Mouse (Mus musculus) embryonic facial prominence, embryonic 15.5 days (tissue): Measurements from ENCODE around the gene Cdk8. TPM values are rescaled to one million over a fixed set of nuclear protein-coding genes. Genes with fewer than 3 reads are reported as not detected.

Source experiments
- ATAC-seq: fragments of 200-750 bp; cut with Nextera tagmentation; 2 replicates; pipeline ENCODE4 v1.8.0; 2017; ENCODE audit warnings: low read depth, moderate TSS enrichment; ENCODE audit not compliant: insufficient number of reproducible peaks, low FRiP score, low TSS enrichment
- H3K27ac ChIP-seq: fragments of 300-500 bp; sonication (generic); replicated peaks from 2 replicates; pipeline ENCODE4 v1.5.1; 2015; ENCODE audit warnings: mild to moderate bottlenecking, inconsistent platforms
- H3K27me3 ChIP-seq: fragments of 300-500 bp; sonication (generic); 2 replicates; pipeline ENCODE4 v1.6.1; 2015; ENCODE audit warnings: inconsistent platforms
- H3K36me3 ChIP-seq: fragments of 300-500 bp; sonication (generic); 2 replicates; pipeline ENCODE4 v1.6.1; 2015; ENCODE audit warnings: mild to moderate bottlenecking, inconsistent platforms
- H3K4me1 ChIP-seq: fragments of 300-500 bp; sonication (generic); 2 replicates; pipeline ENCODE4 v1.6.1; 2015; ENCODE audit warnings: inconsistent platforms
- H3K4me2 ChIP-seq: fragments of 300-500 bp; sonication (generic); replicated peaks from 2 replicates; pipeline ENCODE4 v1.6.1; 2015; ENCODE audit warnings: mild to moderate bottlenecking, inconsistent platforms
- H3K4me3 ChIP-seq: fragments of 300-500 bp; sonication (generic); replicated peaks from 2 replicates; pipeline ENCODE4 v1.5.1; 2015; ENCODE audit warnings: mild to moderate bottlenecking, inconsistent platforms
- H3K9ac ChIP-seq: fragments of 300-500 bp; sonication (generic); 2 replicates; pipeline ENCODE4 v1.6.1; 2015; ENCODE audit warnings: inconsistent platforms
- H3K9me3 ChIP-seq: fragments of 300-500 bp; sonication (generic); replicated peaks from 2 replicates; pipeline ENCODE4 v1.6.1; 2016; ENCODE audit warnings: inconsistent platforms
- WGBS: fragments of 180-500 bp; shearing (Covaris S2); methylation state at CpG from one replicate; pipeline ENCODE4 v1.1.7; 2015; 5-methylcytosine and 5-hydroxymethylcytosine counted together
- polyA plus RNA-seq: library from polyadenylated mRNA; unstranded; fragments of >200 nt; fragmentation: Nextera tagmentation; extraction: Ambion mirVana; gene quantifications from 2 replicates; pipeline ENCODE4 v1.2.1, GENCODE M21; 2015

Cdk8 gene
- polyA plus RNA-seq, 1 experiment from 2014 or later, result 16.2 TPM

DNA sequence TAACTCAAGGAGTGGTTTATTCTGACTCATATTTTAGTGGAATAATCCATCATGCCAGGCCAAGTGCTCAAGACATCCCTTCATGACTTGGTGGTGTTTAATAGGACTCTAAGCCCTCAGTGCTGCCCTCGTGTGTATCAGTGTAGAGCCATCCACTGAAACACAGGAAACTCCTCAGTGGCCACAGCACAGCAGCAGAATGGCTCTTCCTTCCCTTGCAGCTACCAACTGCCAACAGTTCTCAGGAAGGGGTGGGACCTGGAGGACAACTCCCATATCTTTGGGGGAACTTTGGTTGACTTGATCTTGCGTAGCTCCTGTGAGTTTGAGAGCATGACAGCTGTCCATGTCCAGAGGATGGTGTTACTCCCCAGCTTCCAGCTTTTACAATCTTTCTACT is 27.1 kb upstream of the Cdk8 start:
- Histone ChIP-seq H3K36me3 (peaks cover 70% of the 10 kb centered on the region), H3K4me1 (no peaks in the 10 kb centered on the region), H3K4me3 (no peak overlapping the region), H3K27me3 (no peaks in the 10 kb centered on the region), H3K9ac (no peak overlapping the region), H3K4me2 (no peak overlapping the region), H3K27ac (no peak overlapping the region), H3K9me3 (no peaks in the 10 kb centered on the region)
- ATAC-seq, result no peak
- WGBS, result 81% methylated on average over 2 of the region's 2 CpGs

DNA sequence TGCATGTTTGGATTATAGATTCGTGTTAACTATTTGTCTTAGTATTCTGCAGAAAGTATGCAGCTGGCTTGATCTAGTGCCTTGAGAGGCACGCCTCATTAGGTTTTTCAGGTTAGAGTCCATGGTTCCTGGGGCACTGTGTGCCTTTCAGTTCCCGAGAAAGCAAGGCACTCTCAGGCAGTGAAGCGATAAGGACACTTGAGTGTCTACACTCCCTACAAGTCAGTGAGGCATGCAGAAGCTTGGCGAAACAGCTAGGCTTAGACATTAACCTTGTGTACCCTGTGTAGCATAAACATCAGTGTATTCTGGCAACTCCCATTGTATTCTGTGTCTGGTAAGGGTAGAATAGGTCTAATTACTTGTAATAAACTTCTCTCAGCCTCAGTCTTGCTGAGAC is 25.5 kb upstream of the Cdk8 start:
- Histone ChIP-seq H3K4me2 (no peak overlapping the region), H3K9me3 (no peaks in the 10 kb centered on the region), H3K4me1 (no peaks in the 10 kb centered on the region), H3K36me3 (peaks cover 80% of the 10 kb centered on the region), H3K27ac (no peak overlapping the region), H3K4me3 (no peak overlapping the region), H3K9ac (no peak overlapping the region), H3K27me3 (no peaks in the 10 kb centered on the region)
- ATAC-seq, result no peak
- WGBS, result 92% methylated on average over 5 of the region's 5 CpGs

DNA sequence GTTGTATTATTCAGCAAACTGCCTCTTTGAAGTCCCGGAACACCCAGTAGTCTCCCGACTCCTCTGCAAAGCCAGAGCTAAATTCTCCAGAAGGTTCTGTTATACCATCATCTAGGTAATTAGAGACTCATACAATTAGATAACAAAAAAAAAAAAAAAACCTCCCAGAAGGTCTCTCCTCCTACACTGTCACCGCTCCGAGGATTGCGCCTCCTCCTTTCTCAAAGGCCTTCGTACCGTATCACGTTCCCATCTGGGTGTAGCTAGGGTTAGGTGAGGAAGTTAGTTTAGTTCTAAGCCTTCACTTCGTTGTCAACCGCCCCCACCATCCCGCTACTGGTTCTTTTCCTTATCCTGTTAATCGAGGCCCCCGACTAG is 10.5 kb upstream of the Cdk8 start:
- Histone ChIP-seq H3K9me3 (no peaks in the 10 kb centered on the region), H3K36me3 (peaks cover 30% of the 10 kb centered on the region), H3K27me3 (no peaks in the 10 kb centered on the region), H3K4me1 (0 out of 2 replicates have a peak, but pooled peaks cover 10% of the 10 kb centered on the region), H3K9ac (peak overlapping the region; percentile 51; the same call in 1 of the 2 replicates), H3K4me3 (peak overlapping the region; percentile 77), H3K4me2 (peak overlapping the region; percentile 62), H3K27ac (peak overlapping the region; percentile 98)
- ATAC-seq, result peak; percentile 45
- WGBS, result 6% methylated on average over 13 of the region's 13 CpGs

GRCm38 (mm10) chr5:146220879-146221714 is 9.9 kb upstream of the Cdk8 start, which contains the start of gene Rnf6:
Gene Rnf6 (minus strand): TSS chr5:146221555.
- peak within 1 kb of the TSS; percentile 66 for H3K9ac ChIP-seq
- peak; percentile 99 for ATAC-seq
- H3K4me1 ChIP-seq, result 0 out of 2 replicates have a peak, but pooled peaks cover 10% of the 10 kb centered on the region
- H3K4me2 ChIP-seq, result peak within 1 kb of the TSS; percentile 62
- peak within 1 kb of the TSS; percentile 77 for H3K4me3 ChIP-seq
- H3K27ac ChIP-seq, result peak within 1 kb of the TSS; percentile 98
- H3K27me3 ChIP-seq, result no peaks in the 10 kb centered on the region
- under 1% methylated on average over 67 of the region's 67 CpGs for WGBS
- H3K9me3 ChIP-seq, result no peaks in the 10 kb centered on the region
- peaks cover 24% of the 10 kb centered on the region for H3K36me3 ChIP-seq

DNA sequence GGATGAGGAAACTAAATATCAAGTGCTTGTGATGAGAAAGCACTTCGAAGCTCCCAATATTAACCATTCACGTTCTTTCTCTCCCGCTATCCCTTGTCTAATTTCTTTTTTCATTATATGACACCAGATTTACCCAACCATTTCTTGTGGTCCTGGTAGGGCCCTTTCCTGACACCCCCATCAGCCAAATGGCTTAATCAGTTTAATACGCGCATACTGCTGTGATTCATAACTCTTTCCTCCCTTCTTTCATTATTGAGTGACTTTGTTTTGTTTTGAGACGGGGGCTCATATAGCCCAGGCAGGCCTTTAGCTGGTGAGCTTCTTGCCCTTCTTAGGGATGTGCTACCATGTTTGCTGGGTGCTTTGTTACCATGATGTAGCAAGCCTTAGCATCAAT is 9.3 kb upstream of the Cdk8 start:
- H3K27ac ChIP-seq, result peak overlapping the region; percentile 98
- H3K4me2 ChIP-seq, result peak overlapping the region; percentile 62
- H3K36me3 ChIP-seq, result peaks cover 20% of the 10 kb centered on the region
- 20% methylated on average over 6 of the region's 6 CpGs for WGBS
- no peaks in the 10 kb centered on the region for H3K9me3 ChIP-seq
- H3K9ac ChIP-seq, result peak overlapping the region; percentile 66
- H3K27me3 ChIP-seq, result no peaks in the 10 kb centered on the region
- H3K4me1 ChIP-seq, result 0 out of 2 replicates have a peak, but pooled peaks cover 10% of the 10 kb centered on the region
- ATAC-seq, result no peak
- H3K4me3 ChIP-seq, result peak overlapping the region; percentile 77

- no peak overlapping the region for H3K4me2 ChIP-seq
- no peaks in the 10 kb centered on the region for H3K27me3 ChIP-seq
- H3K36me3 ChIP-seq, result peaks cover 6% of the 10 kb centered on the region; the same call in 1 of the 2 replicates
- WGBS, result 65% methylated on average over 5 of the region's 5 CpGs
- H3K9me3 ChIP-seq, result no peaks in the 10 kb centered on the region
- H3K4me1 ChIP-seq, result 0 out of 2 replicates have a peak, but pooled peaks cover 10% of the 10 kb centered on the region
- no peak for ATAC-seq
- H3K27ac ChIP-seq, result 0 out of 2 replicates have a peak overlapping the region, but pooled peaks have one; percentile 1
- no peak overlapping the region for H3K9ac ChIP-seq
- no peak overlapping the region for H3K4me3 ChIP-seq
Measured at GRCm38 (mm10) chr5:146223786-146224185, 7.2 kb upstream of the Cdk8 start.

DNA sequence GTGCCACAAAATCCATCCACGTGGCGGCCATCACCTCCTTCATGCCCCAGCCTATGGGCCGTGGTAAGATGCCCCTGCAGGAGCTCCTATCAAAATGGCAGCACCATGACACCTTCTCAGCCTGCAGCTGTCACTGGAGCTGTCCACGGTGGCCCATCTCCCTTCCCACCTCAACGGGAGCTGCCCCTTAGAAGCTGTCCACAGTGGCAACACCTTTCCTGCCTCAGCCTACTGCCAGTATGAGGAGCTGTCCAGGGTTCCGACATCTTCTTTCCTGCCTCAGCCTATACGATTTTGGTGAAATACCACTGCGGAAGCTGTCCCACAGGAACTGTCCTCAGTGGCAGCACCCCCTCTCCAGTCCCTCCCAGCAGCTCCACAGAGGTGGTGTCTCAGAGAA is 3.5 kb upstream of the Cdk8 start:
- ATAC-seq, result no peak
- H3K4me1 ChIP-seq, result peaks cover 6% of the 10 kb centered on the region
- 86% methylated on average over 8 of the region's 8 CpGs for WGBS

GRCm38 (mm10) chr5:146229869-146230650 is 970 bp upstream of the Cdk8 start:
- Histone ChIP-seq H3K4me2 (peak overlapping the region; percentile 56), H3K9me3 (no peaks in the 10 kb centered on the region), H3K36me3 (no peaks in the 10 kb centered on the region), H3K4me3 (peak overlapping the region; percentile 78), H3K27me3 (no peaks in the 10 kb centered on the region), H3K27ac (peak overlapping the region; percentile 99), H3K9ac (no peak overlapping the region), H3K4me1 (peaks cover 10% of the 10 kb centered on the region)
- 55% methylated on average over 17 of the region's 17 CpGs for WGBS
- no peak for ATAC-seq

More for the DNA sequence above, 3.5 kb upstream of the Cdk8 start:
- Histone ChIP-seq H3K4me3 (no peak overlapping the region), H3K36me3 (no peaks in the 10 kb centered on the region), H3K9ac (no peak overlapping the region), H3K9me3 (no peaks in the 10 kb centered on the region), H3K4me2 (no peak overlapping the region), H3K27me3 (no peaks in the 10 kb centered on the region), H3K27ac (no peak overlapping the region)

DNA sequence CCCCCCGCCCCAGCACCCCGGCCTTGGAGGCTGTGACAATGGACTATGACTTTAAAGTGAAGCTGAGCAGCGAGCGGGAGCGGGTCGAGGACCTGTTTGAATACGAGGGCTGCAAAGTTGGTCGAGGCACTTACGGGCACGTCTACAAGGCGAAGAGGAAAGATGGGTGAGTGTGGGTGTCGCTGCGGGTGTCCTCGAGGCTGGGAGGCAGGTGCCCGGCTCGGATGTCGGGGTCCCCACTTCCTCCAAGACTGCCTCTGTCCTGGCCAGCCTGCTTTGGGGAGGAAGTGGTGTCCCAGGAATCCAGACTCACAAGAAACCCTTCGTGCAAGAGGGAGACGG is 596 bp downstream of the Cdk8 start:
- no peaks in the 10 kb centered on the region for H3K27me3 ChIP-seq
- peak overlapping the region; percentile 78 for H3K4me3 ChIP-seq
- H3K36me3 ChIP-seq, result no peaks in the 10 kb centered on the region
- ATAC-seq, result no peak
- H3K9me3 ChIP-seq, result no peaks in the 10 kb centered on the region
- peak overlapping the region; percentile 77 for H3K4me2 ChIP-seq
- H3K27ac ChIP-seq, result peak overlapping the region; percentile 99
- under 1% methylated on average over 19 of the region's 19 CpGs for WGBS
- peak overlapping the region; percentile 73 for H3K9ac ChIP-seq
- H3K4me1 ChIP-seq, result peaks cover 13% of the 10 kb centered on the region

GRCm38 (mm10) chr5:146232056-146232675 is 1.1 kb downstream of the Cdk8 start:
- no peaks in the 10 kb centered on the region for H3K36me3 ChIP-seq
- no peaks in the 10 kb centered on the region for H3K27me3 ChIP-seq
- H3K27ac ChIP-seq, result no peak overlapping the region
- WGBS, result 32% methylated on average over 6 of the region's 6 CpGs
- H3K9me3 ChIP-seq, result no peaks in the 10 kb centered on the region
- peak overlapping the region; percentile 78 for H3K4me3 ChIP-seq
- peak overlapping the region; percentile 77 for H3K4me2 ChIP-seq
- H3K4me1 ChIP-seq, result peaks cover 13% of the 10 kb centered on the region
- no peak for ATAC-seq
- H3K9ac ChIP-seq, result peak overlapping the region; percentile 73

DNA sequence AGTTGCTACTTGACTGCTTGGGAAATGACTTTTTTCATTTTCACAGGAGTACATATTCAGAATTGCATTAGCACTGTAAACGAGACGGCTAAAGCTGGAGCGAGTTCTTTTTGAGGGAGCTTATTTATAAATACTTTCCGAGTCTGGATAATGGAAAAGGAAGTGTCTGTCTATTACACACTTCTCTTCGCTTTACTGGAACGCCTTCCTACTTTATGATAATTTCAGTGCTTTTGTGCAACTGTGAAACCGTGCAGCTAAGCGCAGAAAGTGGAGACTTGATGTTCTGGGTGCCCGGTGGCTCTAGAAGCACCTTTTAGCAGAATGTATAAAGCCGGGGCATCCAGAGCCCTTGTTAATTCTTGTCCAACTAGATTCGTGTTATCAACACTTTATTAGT is 1.8 kb downstream of the Cdk8 start:
- Histone ChIP-seq H3K27me3 (no peaks in the 10 kb centered on the region), H3K9ac (0 out of 2 replicates have a peak overlapping the region, but pooled peaks have one; percentile 9), H3K4me1 (peaks cover 13% of the 10 kb centered on the region), H3K4me2 (peak overlapping the region; percentile 77), H3K9me3 (no peaks in the 10 kb centered on the region), H3K36me3 (no peaks in the 10 kb centered on the region), H3K4me3 (peak overlapping the region; percentile 78), H3K27ac (no peak overlapping the region)
- ATAC-seq, result no peak
- WGBS, result 52% methylated on average over 11 of the region's 11 CpGs
